Mouse (Mus musculus): ENCODE measurements around the gene Mme.

Gene Mme

DNA sequence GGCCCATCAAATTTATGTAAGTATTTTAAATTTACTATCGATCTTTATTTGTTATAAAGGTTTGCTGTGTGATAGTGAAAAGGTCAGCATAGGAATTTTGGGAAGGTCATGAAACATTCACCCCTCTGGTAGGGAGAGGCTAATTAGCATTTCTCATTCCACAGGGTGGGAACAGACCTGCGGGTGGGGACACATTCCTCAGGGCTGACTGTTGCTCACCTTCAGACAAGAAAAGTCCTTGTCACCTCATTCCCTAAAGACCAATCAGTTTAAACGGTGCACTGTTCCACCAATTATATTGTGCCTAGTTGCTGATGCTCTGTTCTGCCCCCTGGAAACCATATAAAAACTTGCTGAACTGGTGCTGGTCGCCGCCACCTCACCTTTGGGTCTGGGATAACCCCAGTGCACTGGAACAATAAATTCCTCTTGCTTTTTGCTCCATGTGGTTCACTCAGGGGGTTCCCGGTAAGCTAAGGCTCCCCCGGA is at the start of gene Mme:
Gene Mme (plus strand): TSS at position 439 of the 489 bp plus-strand sequence.
- no peak for DNase-seq (ENCODE audit: extremely low spot score)

DNA sequence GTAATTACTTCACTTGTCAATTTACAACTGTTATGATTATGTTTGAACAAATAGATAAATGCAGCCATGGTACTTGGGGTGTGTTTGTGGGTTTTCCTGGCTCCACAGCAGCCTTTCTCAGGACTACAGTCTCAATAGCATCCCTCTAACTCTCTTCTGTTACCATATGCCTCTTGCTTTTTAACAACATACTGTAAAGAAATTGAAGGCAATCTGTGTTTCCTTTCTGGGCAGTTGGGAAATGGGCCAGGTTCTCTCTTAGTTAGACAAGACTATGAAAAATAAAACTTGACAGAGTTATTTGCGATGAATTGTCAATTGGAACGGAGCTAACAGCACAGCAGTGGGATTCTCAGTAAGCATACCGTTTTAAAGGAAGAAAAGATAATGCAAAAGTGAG is 44.8 kb upstream of the Mme start:
- no peak for DNase-seq (ENCODE audit: extremely low spot score)

DNA sequence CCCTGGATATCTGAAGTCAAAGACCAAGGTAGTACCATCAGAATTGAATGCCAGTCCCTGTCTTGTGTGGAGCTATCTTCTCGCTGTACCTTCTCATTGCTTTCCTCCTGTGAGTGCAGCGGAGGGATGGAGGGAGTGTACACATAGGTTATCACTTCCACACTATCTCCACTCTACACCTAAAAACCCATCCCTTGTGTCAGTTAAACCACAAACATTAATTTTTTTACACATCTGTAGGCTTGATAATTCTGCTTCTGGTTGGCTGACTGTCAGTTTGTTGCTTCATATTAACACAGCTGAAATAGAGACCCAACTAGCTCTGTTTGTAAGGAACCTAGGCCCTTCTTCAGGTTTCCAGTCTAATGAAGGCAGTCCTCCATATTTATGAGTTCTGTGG is 43.3 kb upstream of the Mme start:
- DNase-seq (ENCODE audit: extremely low spot score), result no peak

DNA sequence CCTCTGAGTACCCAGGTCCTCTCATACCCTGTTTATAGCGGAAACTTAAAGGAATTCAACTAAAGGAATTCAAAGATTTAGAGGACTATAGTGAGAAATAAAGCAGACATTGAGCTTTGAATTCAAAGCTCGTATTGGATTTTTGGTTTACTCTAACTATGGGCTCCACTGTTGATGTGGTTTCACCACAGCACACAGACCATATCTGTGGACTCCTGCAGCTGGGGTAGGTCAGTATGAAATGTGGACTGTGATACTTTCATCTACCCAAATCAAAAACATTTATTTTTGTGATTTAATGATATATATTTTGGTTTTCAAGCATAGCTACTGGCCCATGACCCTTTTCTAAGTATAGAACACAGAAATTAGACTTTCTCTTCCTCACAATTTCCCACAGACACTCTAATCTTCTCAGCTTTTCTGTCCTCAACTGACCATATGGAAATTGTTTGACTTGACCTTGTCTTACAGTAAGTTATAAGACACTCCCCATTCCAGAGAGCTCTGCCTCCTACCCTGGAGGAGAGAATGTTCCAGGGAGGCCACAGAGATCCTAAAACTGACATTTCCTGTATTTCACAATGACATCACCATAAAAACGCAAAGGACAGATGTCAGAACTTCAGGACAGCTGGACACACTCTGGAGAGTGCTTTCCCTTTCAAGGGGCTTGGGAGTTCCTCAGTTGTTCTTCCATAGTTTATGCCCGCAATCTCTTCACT is 19.3 kb upstream of the Mme start:
- no peak for DNase-seq (ENCODE audit: extremely low spot score)

DNA sequence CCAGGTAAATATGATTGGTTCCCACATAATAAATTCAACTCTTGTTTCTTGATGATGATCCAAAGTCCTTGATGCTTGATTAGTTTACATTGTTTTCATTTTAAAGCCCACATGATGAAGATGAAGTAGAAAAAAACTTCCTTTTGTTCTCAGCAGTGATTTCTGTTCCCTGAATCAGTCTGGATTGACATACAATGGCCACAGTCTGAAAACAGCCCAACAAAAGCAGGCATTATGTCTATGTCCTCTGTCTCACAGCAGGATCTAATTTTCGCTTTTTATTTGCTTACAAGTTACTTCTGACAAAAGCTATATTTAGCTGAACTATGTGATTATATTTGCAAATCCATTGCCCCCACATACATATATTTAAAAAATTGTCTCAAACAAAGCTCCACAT is 17.7 kb upstream of the Mme start:
- DNase-seq (ENCODE audit: extremely low spot score), result no peak

DNA sequence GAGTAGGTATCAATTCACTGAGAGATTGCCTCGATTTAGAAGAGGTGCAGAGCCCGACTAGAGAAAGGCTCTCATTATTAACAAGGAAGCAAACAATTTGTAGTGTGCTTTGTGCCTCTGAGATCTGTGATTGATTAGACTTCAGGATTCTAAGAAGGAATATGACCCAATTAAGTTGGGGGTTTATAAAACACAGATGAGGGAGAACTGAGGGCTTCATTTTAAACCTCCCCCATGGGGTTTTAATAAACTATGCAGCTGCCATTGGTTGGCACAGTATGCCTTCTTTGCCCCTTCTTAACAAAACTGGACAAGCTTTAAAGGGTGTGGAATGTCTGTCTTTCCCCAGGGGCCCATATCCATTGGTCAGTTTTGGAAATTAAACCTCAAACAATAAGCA is 5.4 kb upstream of the Mme start:
- DNase-seq (ENCODE audit: extremely low spot score), result no peak

DNA sequence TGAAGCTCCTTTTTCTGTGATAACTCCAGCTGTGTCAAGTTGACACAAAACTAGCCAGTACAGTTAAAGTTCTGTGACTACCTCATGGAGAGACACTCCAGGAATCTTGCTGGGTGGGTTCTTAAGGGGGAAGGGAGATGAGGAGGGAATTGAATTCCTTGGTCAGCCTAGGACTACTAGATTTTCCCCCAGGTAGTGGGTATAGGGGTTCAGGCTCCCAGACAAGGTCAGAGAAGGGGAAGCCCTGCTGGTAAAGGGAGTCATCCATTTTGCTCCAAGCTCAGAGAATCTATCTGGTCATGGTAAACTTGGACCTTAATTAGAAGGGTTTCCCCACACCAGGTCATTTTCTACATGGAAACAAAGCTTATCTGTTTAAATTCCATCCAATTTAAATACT is 2.4 kb downstream of the Mme start:
- DNase-seq (ENCODE audit: extremely low spot score), result no peak

DNA sequence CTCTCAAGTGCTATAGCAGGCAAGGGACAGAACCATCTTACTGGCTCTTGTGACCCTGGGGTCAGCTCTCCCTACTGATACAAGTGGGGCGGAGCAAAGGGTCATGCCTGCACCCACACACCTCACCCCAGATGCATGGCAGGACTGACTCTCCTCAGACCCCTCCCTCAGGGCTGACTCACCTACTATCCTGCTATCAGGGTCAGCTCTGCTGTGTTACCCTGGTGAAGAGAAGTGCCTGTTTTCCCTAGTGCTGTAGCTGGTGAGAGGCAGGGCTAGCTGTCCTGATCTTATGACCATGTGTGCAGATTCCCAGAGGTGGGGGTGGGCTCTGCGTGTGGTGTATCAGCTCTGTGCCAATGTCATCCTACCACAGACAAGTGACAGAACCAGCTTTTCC is 30.8 kb downstream of the Mme start:
- DNase-seq (ENCODE audit: extremely low spot score), result no peak

DNA sequence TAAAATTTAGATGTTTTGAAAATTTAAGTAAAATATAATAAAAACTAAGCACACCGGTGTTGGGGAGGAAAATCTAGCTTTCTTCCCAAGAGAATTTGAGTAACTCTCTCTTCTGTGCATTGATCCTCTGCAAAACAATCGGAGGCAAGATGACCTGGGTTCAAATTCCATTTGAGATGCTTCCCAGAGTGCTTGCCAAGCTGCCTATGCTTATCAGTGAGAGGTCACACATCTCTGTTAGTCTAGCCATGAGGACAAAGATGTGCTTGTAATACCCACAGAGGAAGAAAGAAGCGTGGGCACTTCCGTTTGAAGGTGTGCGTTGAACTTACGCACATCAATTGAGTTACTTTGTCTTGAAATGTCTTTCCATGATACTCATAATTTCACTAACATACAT is 53.0 kb downstream of the Mme start:
- DNase-seq (ENCODE audit: extremely low spot score), result no peak

DNA sequence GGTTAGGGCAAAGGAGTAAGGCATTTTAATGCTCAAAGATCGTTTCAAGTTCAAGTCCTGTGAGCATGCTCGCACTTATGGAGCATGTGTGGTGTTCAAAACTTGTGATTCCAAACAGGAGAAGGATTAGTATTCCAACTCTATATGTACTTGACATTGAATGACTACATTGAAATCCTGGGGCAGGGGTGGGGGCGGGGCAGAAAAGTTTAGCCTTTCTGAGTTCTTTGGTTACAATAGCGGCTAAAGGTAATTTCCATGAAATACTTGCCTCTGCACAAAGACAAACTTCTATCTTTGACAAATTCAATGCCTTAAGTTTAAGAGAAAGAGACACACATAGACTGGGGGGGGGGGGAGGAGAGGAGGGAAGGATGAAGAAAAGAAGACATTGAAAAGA is 53.5 kb downstream of the Mme start:
- DNase-seq (ENCODE audit: extremely low spot score), result peak; percentile 18

DNA sequence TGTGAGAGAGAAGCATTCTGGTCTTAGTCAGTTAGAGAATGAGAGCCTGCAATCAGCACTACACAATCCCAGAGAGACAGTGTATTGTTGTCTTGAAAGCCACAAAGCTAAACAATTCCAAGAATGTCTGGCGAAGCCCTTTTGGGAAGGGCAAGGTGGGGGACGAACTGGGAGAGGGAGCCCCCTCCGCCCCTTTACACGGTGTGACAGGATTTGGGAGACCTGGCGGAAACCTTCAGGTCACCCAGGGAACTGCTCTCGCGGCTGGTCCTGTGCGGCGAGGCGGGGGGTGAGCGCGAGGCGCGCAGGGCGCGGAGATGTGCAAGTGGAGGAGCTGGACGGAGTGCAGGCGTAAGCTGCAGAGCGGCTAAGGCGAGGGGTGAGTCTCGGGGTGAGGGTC is 53.9 kb downstream of the Mme start:
- DNase-seq (ENCODE audit: extremely low spot score), result peak; percentile 80

DNA sequence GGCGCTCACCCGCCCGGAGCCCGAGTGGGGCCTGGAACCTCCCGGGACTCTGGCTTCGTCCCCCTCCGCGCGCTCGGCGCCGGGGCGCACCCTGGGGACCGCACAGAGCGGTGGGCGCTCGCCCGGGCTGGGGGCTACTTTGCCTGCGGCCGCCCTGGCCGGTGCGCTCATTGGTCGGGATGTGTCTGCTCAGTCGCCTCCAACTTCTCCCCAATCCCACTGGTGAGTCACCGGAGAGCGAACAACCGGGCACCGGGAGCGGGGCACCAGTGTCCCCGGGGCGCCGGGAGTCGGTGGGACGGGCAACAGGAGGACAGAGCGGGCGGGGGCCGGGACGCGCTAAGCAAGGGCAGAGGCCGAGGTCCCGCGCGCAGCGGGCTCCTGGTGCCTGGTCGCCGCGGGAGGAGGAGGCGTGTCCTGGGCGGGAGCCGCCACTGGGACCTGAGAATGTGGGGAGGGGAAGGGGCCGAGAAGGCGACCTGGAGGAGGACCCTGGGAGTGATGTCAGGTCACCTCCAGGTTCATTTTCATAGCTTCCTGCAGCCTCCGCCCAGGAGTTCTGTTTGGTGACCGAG is 54.4 kb downstream of the Mme start:
- DNase-seq (ENCODE audit: extremely low spot score), result peak; percentile 77

DNA sequence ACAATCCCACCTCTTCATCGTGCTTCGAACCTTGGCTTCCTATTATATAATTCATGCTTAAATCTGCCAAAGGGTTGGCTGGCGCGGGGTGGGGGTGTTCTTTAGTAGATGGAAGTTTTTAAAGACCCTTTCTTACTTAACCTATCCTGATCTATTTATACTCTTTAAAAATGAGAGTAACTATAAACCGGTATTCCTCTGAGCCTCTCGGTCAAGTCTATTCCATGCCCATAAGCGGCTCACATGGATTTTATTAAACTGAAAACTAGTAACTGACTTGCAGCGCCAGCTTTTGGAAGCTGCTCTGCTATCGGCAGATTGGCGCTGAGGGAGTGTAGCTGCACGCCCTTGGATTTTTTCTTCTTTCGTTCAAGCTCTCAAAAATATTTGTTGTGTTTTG is 55.1 kb downstream of the Mme start:
- DNase-seq (ENCODE audit: extremely low spot score), result no peak

DNA sequence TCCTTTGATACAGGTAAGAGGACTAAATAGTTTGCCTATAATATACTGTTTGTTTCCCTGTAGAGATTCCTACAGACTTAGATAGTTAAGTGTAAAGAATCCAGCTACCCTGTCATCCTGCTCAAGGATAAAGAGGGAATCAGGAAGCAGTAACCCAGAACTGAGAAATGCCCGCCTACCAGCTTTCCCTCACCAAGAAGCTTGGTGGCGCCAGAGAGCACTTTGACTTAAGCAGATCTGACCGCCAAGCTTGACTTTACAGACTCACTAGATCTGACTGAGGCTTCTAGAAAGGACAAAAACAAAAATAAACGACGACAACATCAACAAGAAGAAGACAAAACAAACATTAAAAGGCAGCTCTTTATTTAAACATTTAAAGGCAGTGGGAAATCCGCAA is 56.5 kb downstream of the Mme start:
- peak; percentile 58 for DNase-seq (ENCODE audit: extremely low spot score)

DNA sequence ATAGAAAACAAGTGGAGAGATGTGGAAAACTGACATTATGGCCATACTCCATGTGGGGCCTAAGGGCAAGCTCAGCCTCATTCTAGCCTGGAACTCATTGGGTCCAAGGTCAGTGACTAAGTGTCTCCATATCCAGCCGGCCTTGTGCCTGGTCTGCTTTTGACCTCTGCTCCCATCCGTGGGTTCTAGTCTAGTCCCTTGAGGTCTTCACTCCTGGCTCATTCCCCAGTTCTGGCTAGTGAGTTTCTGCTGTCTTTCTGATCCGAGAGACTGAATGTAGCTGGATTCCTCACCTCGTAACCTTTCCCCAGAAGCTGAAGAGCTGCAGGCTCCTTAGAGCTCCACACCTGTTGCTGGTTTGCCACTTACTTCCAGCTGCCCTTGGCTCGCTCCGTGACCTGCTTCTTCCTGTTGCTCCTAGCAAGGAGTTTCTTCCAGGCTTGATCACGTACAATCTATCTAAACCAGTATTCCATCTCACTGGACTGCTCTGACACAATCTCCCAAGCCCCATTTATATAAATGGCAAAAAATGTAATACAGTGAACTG is 73.9 kb downstream of the Mme start:
- no peak for DNase-seq (ENCODE audit: extremely low spot score)

DNA sequence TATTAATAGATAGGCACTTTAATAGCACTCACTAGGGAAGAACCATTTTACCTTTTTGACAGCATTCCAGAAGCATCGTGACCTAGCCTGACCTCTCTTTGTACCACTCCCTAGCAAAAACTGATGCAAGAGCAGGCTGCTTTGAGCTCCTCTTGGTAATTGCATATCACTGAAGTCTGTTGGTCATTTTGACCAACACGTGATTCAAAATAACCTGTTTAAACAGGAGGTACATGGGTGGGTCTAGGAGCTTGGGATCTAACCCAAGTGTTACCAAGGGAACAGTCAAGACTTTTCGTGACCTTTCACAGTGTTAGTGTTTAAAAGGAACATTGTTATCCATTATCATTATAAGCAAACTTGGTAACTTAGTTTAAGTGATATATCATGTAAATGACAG is 76.2 kb downstream of the Mme start:
- no peak for DNase-seq (ENCODE audit: extremely low spot score)

DNA sequence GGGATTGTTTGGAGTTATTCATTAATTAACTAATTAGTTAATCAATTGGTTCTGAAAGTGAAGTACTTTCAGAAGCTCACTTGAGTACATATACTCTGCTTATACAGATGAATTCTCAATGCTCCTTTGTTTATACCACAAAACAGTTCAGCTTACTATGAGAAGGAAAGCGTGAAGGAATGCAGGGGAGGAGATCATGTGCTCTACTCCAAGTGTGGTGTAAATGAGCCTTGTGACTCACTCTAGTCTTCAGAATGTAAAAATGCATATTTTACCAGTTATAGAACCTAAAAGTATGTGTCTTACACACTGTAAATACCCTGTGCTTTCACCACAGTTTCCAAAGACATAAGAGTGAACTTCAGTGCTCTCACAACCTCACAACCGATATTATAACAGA is 84.3 kb downstream of the Mme start:
- no peak for DNase-seq (ENCODE audit: extremely low spot score)

DNA sequence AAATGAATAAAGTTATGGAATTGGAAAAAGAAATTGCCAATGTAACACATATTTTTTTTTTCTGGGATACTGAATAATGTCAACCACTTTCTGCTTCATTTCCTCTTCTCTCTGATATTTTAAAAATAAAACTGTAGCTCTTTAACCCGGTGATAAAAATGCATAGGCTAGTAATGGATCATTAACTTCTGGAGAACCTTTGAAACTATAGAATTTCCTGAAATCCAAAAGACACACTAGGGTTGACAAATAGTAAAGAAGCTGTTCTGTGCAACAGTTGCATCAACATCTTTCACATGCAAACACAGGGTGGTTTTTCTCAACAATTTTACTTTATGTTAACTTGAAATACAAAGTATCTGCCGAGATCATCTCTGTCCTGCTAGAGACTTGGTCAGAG is 98.8 kb downstream of the Mme start:
- DNase-seq (ENCODE audit: extremely low spot score), result no peak

DNA sequence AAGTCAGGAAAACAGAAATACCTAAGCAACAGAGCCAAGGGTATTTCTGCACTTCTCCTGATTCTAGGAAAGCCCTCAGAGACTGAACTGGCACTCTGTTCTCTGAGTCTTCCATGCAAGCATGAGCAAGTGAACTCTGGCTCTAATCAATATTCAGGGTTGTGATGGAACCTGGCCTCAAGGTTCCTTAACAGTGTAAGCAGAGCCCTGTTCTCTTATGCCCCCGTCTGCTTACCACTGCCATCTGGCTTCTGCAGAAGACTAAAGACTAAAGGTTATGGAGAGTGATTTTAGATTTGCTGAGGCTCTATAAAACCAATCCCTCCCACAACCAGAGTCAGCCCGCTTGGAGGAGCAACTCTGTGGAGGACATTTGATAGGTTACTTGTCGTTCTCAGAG is 99.2 kb downstream of the Mme start:
- DNase-seq (ENCODE audit: extremely low spot score), result no peak

DNA sequence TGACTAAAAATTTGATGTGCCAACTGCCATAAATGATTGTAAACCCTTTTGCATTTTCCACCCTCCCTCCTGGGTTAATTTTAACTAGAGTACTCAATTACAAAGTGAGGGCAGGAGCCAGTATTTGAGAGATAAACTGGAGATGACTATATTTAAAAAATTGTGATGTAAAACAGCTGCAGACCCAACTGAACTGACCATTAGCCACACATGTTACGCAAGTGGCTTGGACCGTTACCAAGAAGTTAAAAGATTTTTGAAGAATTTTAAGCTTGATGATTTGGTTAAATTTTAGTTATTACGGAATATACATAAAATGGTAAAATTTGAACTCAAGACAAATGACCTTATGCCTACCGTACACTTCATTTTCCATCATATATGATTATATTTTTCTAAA is 100.1 kb downstream of the Mme start:
- no peak for DNase-seq (ENCODE audit: extremely low spot score)

DNA sequence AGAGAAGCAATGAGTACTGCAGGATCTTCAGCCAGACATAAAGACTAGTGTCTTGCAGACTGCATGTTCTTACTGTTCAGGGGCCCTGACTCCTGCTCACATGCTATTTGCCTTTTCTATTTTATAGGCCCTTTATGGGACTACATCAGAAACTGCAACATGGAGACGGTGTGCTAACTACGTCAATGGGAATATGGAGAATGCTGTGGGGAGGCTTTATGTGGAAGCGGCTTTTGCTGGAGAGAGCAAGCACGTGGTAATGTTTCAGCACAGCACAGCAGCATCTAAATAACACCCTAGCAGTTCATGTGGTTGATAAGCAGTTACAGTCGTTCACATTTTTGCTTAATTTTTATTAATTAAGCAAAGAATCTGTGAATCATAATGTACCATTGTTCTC is 103.7 kb downstream of the Mme start:
- no peak for DNase-seq (ENCODE audit: extremely low spot score)

DNA sequence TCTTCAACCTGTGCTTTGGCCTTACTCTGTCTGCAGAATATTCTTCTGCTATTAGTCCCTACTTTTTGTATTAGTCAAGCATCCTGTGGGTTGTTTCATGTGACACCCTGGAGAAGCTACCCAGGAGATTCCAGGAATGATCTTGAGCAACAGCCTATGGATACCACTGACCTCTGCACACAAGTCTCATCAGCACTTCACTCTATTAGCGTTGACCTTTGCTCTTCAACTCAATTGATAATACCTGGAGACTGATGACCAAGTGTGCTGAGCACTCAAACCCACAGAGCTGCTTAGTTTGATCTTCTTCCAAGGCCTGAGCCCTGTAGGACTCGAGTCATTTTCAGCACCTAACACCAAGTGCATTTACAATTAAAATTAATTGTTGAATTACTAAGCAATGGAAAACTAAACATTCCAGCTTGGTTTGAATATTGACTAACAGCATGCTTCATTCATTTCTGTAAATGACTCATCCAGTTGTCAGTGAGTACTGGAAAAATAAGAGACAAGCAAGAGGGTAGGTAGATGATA is 107.6 kb downstream of the Mme start:
- no peak for DNase-seq (ENCODE audit: extremely low spot score)

DNA sequence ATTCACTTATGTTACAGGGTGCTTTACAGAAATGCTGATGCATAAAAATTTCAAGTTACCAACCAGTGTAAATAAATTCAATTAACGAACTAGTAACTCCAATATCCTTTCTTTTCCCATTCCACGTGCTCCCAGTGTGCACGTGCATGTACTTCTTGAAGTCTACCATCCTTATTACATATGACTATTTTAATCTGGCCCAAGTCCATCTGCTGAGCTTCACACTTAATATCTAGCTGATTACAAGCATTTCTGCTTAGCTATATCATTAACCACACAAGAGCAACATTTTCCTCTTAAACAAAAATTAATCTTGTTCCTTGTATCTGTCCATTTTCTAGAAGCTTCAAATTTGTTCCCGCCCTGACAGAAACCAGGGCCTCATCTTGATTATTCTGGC is 108.9 kb downstream of the Mme start:
- DNase-seq (ENCODE audit: extremely low spot score), result no peak

Data from embryo, embryonic 9.5 days (tissue).